Mouse (Mus musculus): Measurements from ENCODE around the gene Sec24d.
"Not testable (repeated sequence)": the region's sequence is repeated elsewhere in the genome, so short reads cannot be mapped to it uniquely, and the experiment has no call there.

Gene Sec24d

GRCm38 (mm10) chr3:123337853-123338252, 70.6 kb downstream of the Sec24d start:
- DNase-seq (ENCODE audit: low spot score in 2 of 2) = no peak

- no peak for DNase-seq (ENCODE audit: low spot score in 2 of 2)
These were observed 71.5 kb downstream of the Sec24d start for GRCm38 (mm10) chr3:123338666-123339195.

GRCm38 (mm10) chr3:123341049-123341448, 73.8 kb downstream of the Sec24d start:
- no peak for DNase-seq (ENCODE audit: low spot score in 2 of 2)

GRCm38 (mm10) chr3:123343690-123344089, 76.4 kb downstream of the Sec24d start:
- DNase-seq (ENCODE audit: low spot score in 2 of 2) = no peak

GRCm38 (mm10) chr3:123348080-123348802, 81.0 kb downstream of the Sec24d start:
- no peak for DNase-seq (ENCODE audit: low spot score in 2 of 2)

- no peak for DNase-seq (ENCODE audit: low spot score in 2 of 2)
These were observed 83.3 kb downstream of the Sec24d start for GRCm38 (mm10) chr3:123350602-123351001.

- no peak for DNase-seq (ENCODE audit: low spot score in 2 of 2)
These were observed 84.3 kb downstream of the Sec24d start for GRCm38 (mm10) chr3:123351519-123351918.

- DNase-seq (ENCODE audit: low spot score in 2 of 2) = peak in 1 of 2 experiments; percentile 19
These were observed 85.9 kb downstream of the Sec24d start for GRCm38 (mm10) chr3:123353183-123353582.

GRCm38 (mm10) chr3:123353661-123354060, 86.4 kb downstream of the Sec24d start:
- DNase-seq (ENCODE audit: low spot score in 2 of 2) = no peak

GRCm38 (mm10) chr3:123354388-123354787, 87.1 kb downstream of the Sec24d start:
- no peak for DNase-seq (ENCODE audit: low spot score in 2 of 2)

- DNase-seq (ENCODE audit: low spot score in 2 of 2) = no peak
These were observed 89.2 kb downstream of the Sec24d start for GRCm38 (mm10) chr3:123356377-123356991.

GRCm38 (mm10) chr3:123366820-123367219, 99.6 kb downstream of the Sec24d start:
- DNase-seq (ENCODE audit: low spot score in 2 of 2) = not testable (repeated sequence)

- no peak for DNase-seq (ENCODE audit: low spot score in 2 of 2)
These were observed 101.9 kb downstream of the Sec24d start for GRCm38 (mm10) chr3:123369161-123369560.

GRCm38 (mm10) chr3:123370927-123371326, 103.7 kb downstream of the Sec24d start:
- no peak for DNase-seq (ENCODE audit: low spot score in 2 of 2)

GRCm38 (mm10) chr3:123371766-123372535, 104.7 kb downstream of the Sec24d start:
- peak in 1 of 2 experiments; percentile 60 for DNase-seq (ENCODE audit: low spot score in 2 of 2)

- DNase-seq (ENCODE audit: low spot score in 2 of 2) = no peak
These were observed 109.3 kb downstream of the Sec24d start for GRCm38 (mm10) chr3:123376562-123376961.

GRCm38 (mm10) chr3:123384435-123384834, 117.2 kb downstream of the Sec24d start:
- no peak for DNase-seq (ENCODE audit: low spot score in 2 of 2)

GRCm38 (mm10) chr3:123385118-123385485, 117.8 kb downstream of the Sec24d start:
- no peak for DNase-seq (ENCODE audit: low spot score in 2 of 2)

GRCm38 (mm10) chr3:123385486-123386156, 118.4 kb downstream of the Sec24d start, which contains the start of gene Mettl14:
Gene Mettl14 (minus strand): TSS chr3:123386108.
- peak; percentile 88 to 93 for DNase-seq (ENCODE audit: low spot score in 2 of 2)

GRCm38 (mm10) chr3:123386157-123386780, 119.0 kb downstream of the Sec24d start:
- not testable (repeated sequence) for DNase-seq (ENCODE audit: low spot score in 2 of 2)

GRCm38 (mm10) chr3:123391180-123391579, 123.9 kb downstream of the Sec24d start:
- no peak for DNase-seq (ENCODE audit: low spot score in 2 of 2)

All from frontal cortex, postnatal 25 days (tissue).